In the genomic region with DNA sequence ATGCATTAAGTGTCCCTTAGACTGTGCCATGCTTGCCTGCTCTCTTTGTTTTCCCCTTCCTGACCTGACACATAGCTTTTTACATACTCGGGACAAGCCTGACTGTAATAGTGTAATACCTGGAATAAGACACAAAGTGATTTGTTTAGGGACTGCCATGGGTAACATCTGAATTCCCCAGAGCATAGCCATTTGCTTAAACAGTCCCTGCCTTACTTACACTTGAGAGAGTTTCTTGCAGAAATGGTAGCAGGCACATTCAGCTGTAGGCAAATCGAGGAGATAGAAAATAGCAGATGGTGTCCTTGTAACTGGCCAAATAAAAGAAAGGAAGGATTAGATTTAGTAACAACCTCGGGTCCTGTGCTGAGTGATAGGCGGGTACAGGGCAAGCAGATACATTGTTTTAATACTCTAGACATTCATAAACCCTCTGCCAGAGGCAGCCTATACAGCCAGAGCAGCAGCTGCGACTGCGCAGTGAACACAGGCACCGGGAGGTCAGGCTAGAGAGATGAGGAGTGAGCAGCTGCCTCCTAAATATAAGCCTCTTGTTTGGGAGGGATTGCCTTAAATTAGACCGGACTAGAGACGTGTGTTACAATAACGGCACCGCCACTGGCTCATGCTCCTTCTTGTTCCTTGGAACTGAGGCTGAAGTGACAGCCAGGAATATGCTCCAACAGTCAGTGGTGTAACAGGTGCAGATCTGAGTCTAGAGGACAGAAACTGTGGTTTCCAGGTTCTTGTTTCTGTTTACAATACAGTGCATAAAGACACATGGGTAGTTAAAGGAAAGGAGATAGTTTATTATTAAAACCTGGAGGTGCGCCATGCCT, we compare ENCODE assay signal across 10 mouse cellular contexts. TPM values are rescaled to one million over a fixed set of nuclear protein-coding genes. Genes with fewer than 3 reads are reported as not detected.
DNase-seq lines count a peak whose midpoint lies in the region; ATAC-seq lines count a peak whose summit lies in the region.
"Had no signal": no experiment of that assay in that cellular context is flagged by ENCODE, and none has a peak within 500 bp of the region (broad histone marks: within the 10 kb centered on the region; RNA-seq: fewer than 3 reads in every experiment).

No protein-coding gene starts in this region.

- no peaks in the 10 kb centered on the region for H3K27me3 ChIP-seq in midbrain, embryonic 13.5 days
- H3K27me3 ChIP-seq: heart, embryonic 13.5 days had no signal

- DNase-seq in cerebellum, postnatal 10 days, result peak; percentile 29 to 41
- no peak for DNase-seq in cerebellum, postnatal 4 days (ENCODE audit: low spot score in 2 of 2)
- DNase-seq in testis, postnatal 14 days (ENCODE audit: low spot score), result peak; percentile 62
- DNase-seq in testis, postnatal 10 days (ENCODE audit: low spot score), result no peak
- DNase-seq in telencephalon, adult 2 months (ENCODE audit: low read depth, low spot score), result peak; percentile 51
- DNase-seq in lung, postnatal 36 days, result no peak
- DNase-seq in T-cell, adult 2 months (ENCODE audit: low spot score), result no peak
- DNase-seq: kidney, adult 18-20 months had no signal

- H3K4me2 ChIP-seq in midbrain, embryonic 13.5 days (replicated peaks), result 0 out of 2 replicates have a peak overlapping the region, but pooled peaks have one; percentile 22
- H3K4me2 ChIP-seq: heart, embryonic 13.5 days had no signal

- no peaks in the 10 kb centered on the region for H3K9me3 ChIP-seq in midbrain, embryonic 13.5 days
- H3K9me3 ChIP-seq: heart, embryonic 13.5 days had no signal

- peak overlapping the region; percentile 62; the same call in 1 of the 2 replicates for H3K27ac ChIP-seq in midbrain, embryonic 13.5 days
- H3K27ac ChIP-seq: heart, embryonic 13.5 days had no signal

- H3K9ac ChIP-seq in midbrain, embryonic 13.5 days (replicated peaks), result no peak overlapping the region
- H3K9ac ChIP-seq: heart, embryonic 13.5 days had no signal

- H3K4me1 ChIP-seq in midbrain, embryonic 13.5 days (replicated peaks), result peaks cover 13% of the 10 kb centered on the region; the same call in 1 of the 2 replicates

- no peak overlapping the region for H3K4me3 ChIP-seq in midbrain, embryonic 13.5 days (replicated peaks)
- H3K4me3 ChIP-seq: heart, embryonic 13.5 days had no signal

- peak; percentile 91 for ATAC-seq in midbrain, embryonic 13.5 days

- H3K36me3 ChIP-seq in midbrain, embryonic 13.5 days, result no peaks in the 10 kb centered on the region
- H3K36me3 ChIP-seq: heart, embryonic 13.5 days had no signal

- 31% methylated on average over 12 of the region's 12 CpGs for WGBS in midbrain, embryonic 13.5 days

RNA-seq across cellular contexts. Expression of a gene that starts 55.2 kb away (rescaled TPM):
- 0.28 and 0.54 TPM in 2 replicates for polyA plus RNA-seq in midbrain, embryonic 13.5 days (2015; fragmentation: Nextera tagmentation; extraction: Ambion mirVana)

Comparison
In these comparisons a context has a peak if more than half of its experiments do, and no peak if none do; other contexts are left out.
1. DNase-seq: peak in cerebellum, postnatal 10 days (2 of 2), testis, postnatal 14 days (single experiment) and telencephalon, adult 2 months (single experiment); none in cerebellum, postnatal 4 days (0 of 2), testis, postnatal 10 days (single experiment), lung, postnatal 36 days (single experiment) and T-cell, adult 2 months (single experiment).